Mouse (Mus musculus): ENCODE data around the gene Map3k1.

GRCm38 (mm10) chr13:111812647-111813046 lies 3.9 kb upstream of the Map3k1 start:
- TF ChIP-seq EP300 (IDR thresholded peaks at IDR 0.05; ENCODE audit: low read depth) (no peak), CTCF (IDR thresholded peaks at IDR 0.05; ENCODE audit: low read depth) (no peak)

Measured in heart, postnatal 0 days (tissue).